Mouse (Mus musculus): ENCODE results near the gene Wipi1. TPM values are rescaled to one million over a fixed set of nuclear protein-coding genes. Genes with fewer than 3 reads are reported as not detected.

Wipi1 gene
- polyA plus RNA-seq (2014; fragmentation: Illumina TruSeq; extraction: RNeasy Lipid Tissue Mini Kit (QIAGEN cat#74804); ENCODE audit: low replicate concordance): 14.5 TPM

GRCm38 (mm10) chr11:109611303-109612149 lies at the start of gene Wipi1:
TSS of gene Wipi1 (minus strand) at chr11:109611967.

GRCm38 (mm10) chr11:109649206-109649605 lies 37.4 kb upstream of the Wipi1 start, which contains the start of gene Prkar1a:
TSS of gene Prkar1a (plus strand) at chr11:109649405.

Other genes with a start within 250 kb of the Wipi1 start
- gene Gna13, start 249.1 kb downstream of the Wipi1 start, polyA plus RNA-seq (2014; fragmentation: Illumina TruSeq; extraction: RNeasy Lipid Tissue Mini Kit (QIAGEN cat#74804); ENCODE audit: low replicate concordance): 63.9 TPM
- gene 9930022D16Rik, start 198.1 kb downstream of the Wipi1 start, polyA plus RNA-seq (2014; fragmentation: Illumina TruSeq; extraction: RNeasy Lipid Tissue Mini Kit (QIAGEN cat#74804); ENCODE audit: low replicate concordance): not detected
- 20.6 TPM for gene Amz2, start 186.0 kb downstream of the Wipi1 start, polyA plus RNA-seq (2014; fragmentation: Illumina TruSeq; extraction: RNeasy Lipid Tissue Mini Kit (QIAGEN cat#74804); ENCODE audit: low replicate concordance)
- gene Arsg, start 138.6 kb downstream of the Wipi1 start, polyA plus RNA-seq (2014; fragmentation: Illumina TruSeq; extraction: RNeasy Lipid Tissue Mini Kit (QIAGEN cat#74804); ENCODE audit: low replicate concordance): 12.9 TPM
- gene Slc16a6, start 138.4 kb downstream of the Wipi1 start, polyA plus RNA-seq (2014; fragmentation: Illumina TruSeq; extraction: RNeasy Lipid Tissue Mini Kit (QIAGEN cat#74804); ENCODE audit: low replicate concordance): 92.4 TPM
- gene Prkar1a, start 37.4 kb upstream of the Wipi1 start, polyA plus RNA-seq (2014; fragmentation: Illumina TruSeq; extraction: RNeasy Lipid Tissue Mini Kit (QIAGEN cat#74804); ENCODE audit: low replicate concordance): 126 TPM
- gene Fam20a, start 110.3 kb upstream of the Wipi1 start, polyA plus RNA-seq (2014; fragmentation: Illumina TruSeq; extraction: RNeasy Lipid Tissue Mini Kit (QIAGEN cat#74804); ENCODE audit: low replicate concordance): 1.8 TPM
- not detected for gene 1700012B07Rik, start 216.1 kb upstream of the Wipi1 start, polyA plus RNA-seq (2014; fragmentation: Illumina TruSeq; extraction: RNeasy Lipid Tissue Mini Kit (QIAGEN cat#74804); ENCODE audit: low replicate concordance)